Mouse (Mus musculus): ENCODE measurements at regions not wholly inside any gene's neighbourhood (a gene's known extent, or its start where the extent isn't known, plus 50 kb on each side); places are given as distances from the start of the nearest gene placed in this dataset.

DNA sequence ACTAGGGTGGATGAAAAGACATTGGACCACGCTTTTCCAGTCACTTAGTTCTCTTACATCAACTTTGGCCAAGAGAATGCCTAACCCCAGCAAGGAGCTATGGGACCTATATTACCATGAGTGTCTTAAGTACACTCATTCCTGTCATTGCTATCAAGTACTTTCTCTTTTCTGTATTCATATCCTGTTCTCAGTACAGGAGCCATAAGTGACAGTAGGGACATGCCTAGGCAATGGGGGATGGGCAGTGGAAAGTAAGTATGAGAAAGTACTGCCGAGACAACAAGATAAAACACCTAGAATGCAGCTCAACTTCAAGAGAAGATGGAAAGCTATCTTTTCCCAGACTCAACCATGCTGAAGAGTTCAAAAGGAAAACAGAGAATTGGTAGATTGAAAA, 247.6 kb upstream of the Prep start:
- Histone ChIP-seq H3K27me3 (no peaks in the 10 kb centered on the region), H3K9ac (no peak overlapping the region), H3K27ac (replicated peaks) (no peak overlapping the region), H3K36me3 (no peaks in the 10 kb centered on the region), H3K4me2 (replicated peaks) (no peak overlapping the region), H3K4me3 (replicated peaks) (no peak overlapping the region), H3K9me3 (replicated peaks) (no peaks in the 10 kb centered on the region), H3K4me1 (no peaks in the 10 kb centered on the region)
- WGBS, result 90% methylated on average over 2 of the region's 2 CpGs
- ATAC-seq (ENCODE audit: insufficient number of reproducible peaks, low FRiP score, low TSS enrichment, low read depth), result no peak

DNA sequence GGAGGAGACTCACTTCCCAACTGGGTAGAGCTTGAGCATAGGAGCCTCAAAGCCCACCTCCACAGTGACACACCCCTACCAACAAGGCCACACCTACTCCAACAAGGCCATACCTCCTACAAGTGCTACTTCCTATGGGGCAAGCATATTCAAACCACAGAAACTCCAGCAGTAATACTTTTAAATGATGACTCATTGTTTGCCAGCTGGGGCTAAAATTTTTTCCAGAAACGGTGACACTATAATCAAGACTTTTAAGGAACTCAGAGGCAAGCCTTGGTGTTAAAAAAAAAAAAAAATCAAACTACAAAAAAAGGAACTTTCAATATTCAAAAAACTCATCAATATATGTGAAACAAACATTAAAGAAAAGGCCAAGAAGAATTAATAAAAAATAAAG, 248.4 kb upstream of the Prep start:
- Histone ChIP-seq H3K9ac (no peak overlapping the region), H3K36me3 (no peaks in the 10 kb centered on the region), H3K9me3 (replicated peaks) (no peaks in the 10 kb centered on the region), H3K4me3 (replicated peaks) (no peak overlapping the region), H3K27ac (replicated peaks) (no peak overlapping the region), H3K27me3 (no peaks in the 10 kb centered on the region), H3K4me2 (replicated peaks) (no peak overlapping the region), H3K4me1 (no peaks in the 10 kb centered on the region)
- ATAC-seq (ENCODE audit: insufficient number of reproducible peaks, low FRiP score, low TSS enrichment, low read depth), result no peak
- 78% methylated on average over 1 of the region's 1 CpGs for WGBS

DNA sequence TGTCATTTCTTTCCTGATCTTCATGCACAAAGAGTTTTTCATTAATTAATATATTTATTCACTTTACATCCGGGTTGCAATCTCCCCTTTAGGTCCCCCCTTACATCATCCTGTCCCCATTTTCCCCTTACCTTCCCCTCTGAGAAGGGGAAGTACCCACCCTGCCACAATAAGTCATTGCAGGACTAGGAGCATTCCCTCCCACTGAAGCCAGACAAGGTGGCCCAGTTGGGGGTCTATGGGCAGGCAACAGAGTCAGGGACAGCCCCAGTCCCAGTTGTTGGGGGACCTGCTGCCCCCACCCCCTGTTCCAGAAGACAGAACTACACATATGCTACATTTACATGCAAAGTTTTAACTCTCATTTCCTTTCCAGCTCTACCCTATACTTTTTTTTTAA, 267.9 kb upstream of the Prdm1 start:
- H3K9me3 ChIP-seq (replicated peaks), result 0 out of 2 replicates have a peak, but pooled peaks cover 4% of the 10 kb centered on the region
- 69% methylated on average over 1 of the region's 1 CpGs for WGBS
- no peak overlapping the region for H3K9ac ChIP-seq
- no peaks in the 10 kb centered on the region for H3K4me1 ChIP-seq
- no peak overlapping the region for H3K27ac ChIP-seq (replicated peaks)
- H3K4me2 ChIP-seq (replicated peaks), result no peak overlapping the region
- H3K4me3 ChIP-seq (replicated peaks), result no peak overlapping the region
- H3K27me3 ChIP-seq, result no peaks in the 10 kb centered on the region
- no peak for ATAC-seq (ENCODE audit: insufficient number of reproducible peaks, low FRiP score, low TSS enrichment, low read depth)
- H3K36me3 ChIP-seq, result no peaks in the 10 kb centered on the region

DNA sequence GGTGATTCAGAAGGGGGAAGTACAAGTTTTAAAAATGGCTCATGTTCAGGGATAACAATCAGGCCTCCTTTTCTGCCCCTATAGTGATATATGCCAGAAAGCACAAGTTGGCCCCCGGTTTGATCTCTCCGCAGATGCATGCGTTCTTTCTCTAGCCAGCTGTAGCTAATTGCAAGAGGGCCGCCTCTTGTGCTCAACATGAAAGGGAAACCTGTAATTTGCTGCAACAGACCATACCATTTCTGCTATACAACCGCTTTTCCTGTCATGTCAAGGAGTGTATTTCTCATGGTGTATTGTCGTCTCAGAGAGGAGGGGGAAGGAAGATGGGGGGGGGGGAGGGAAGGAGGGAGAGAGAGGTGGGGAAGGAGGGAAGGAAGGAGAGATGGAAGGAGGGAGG, 257.1 kb upstream of the Prdm1 start:
- H3K36me3 ChIP-seq, result no peaks in the 10 kb centered on the region
- H3K4me1 ChIP-seq, result no peaks in the 10 kb centered on the region
- H3K4me2 ChIP-seq (replicated peaks), result no peak overlapping the region
- ATAC-seq (ENCODE audit: insufficient number of reproducible peaks, low FRiP score, low TSS enrichment, low read depth), result no peak
- no peak overlapping the region for H3K27ac ChIP-seq (replicated peaks)
- WGBS, result 19% methylated on average over 6 of the region's 6 CpGs
- no peak overlapping the region for H3K9ac ChIP-seq
- no peaks in the 10 kb centered on the region for H3K27me3 ChIP-seq
- no peak overlapping the region for H3K4me3 ChIP-seq (replicated peaks)
- no peaks in the 10 kb centered on the region for H3K9me3 ChIP-seq (replicated peaks)

DNA sequence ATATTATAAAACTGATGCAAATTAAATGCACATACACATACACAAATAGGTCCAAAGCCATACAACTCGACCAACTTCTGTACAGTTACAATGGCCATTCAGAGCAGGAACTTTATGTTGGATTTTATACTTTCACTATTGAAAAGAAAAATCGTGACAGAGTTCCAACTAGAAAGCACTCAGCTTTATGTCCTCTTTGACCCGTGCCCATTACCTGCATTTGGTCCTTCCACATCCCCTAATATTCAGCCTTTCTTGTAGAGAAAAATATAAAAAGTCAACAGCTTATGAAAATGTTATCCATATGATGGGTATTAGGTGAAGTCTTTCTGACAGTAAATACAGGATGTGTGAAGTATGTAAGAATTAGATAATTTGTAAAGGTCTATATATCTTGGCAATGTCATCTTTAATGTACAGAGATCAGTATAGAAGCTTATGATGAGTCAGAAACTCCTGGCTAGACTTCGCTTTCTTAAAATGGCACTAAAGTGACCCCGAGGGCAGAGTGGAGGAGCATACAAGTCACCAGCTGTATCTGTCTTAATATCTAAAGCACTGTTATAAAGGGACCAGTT, 252.2 kb upstream of the Prdm1 start:
- H3K4me2 ChIP-seq (replicated peaks), result no peak overlapping the region
- H3K27me3 ChIP-seq, result no peaks in the 10 kb centered on the region
- no peak for ATAC-seq (ENCODE audit: insufficient number of reproducible peaks, low FRiP score, low TSS enrichment, low read depth)
- no peaks in the 10 kb centered on the region for H3K36me3 ChIP-seq
- no peaks in the 10 kb centered on the region for H3K9me3 ChIP-seq (replicated peaks)
- no peak overlapping the region for H3K27ac ChIP-seq (replicated peaks)
- H3K9ac ChIP-seq, result no peak overlapping the region
- 76% methylated on average over 5 of the region's 5 CpGs for WGBS
- H3K4me1 ChIP-seq, result no peaks in the 10 kb centered on the region
- H3K4me3 ChIP-seq (replicated peaks), result no peak overlapping the region

DNA sequence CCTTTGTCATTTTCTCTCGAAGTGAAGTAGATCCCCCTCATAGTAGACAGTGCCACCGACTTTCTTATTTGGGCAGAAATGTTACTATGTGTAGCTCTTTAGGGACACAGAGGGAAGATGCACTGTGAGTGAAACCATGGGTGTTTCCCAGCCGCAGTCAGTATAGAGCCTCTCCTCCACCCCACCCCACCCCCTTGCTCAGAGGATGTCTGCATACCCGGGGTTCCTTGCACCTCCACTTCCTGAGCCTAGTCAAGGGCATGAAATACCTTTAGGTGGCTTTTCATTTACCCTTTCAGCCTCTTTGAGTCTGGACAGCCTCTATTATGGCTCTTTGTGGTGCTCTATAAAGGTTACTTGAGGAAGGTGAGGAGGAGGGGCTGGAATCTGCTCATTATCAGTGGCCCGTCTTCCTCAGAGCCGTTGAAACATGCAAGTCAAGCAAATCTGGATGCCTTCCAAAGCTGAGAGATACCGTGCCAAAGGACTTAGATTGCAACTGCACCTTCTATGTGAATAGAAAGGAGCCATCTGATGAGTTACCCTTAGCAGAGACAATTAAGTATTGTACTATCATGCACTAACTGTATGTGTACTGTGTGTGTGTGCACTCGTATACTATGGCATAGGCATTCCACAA, 251.4 kb upstream of the Prdm1 start:
- Histone ChIP-seq H3K27me3 (no peaks in the 10 kb centered on the region), H3K9me3 (replicated peaks) (no peaks in the 10 kb centered on the region), H3K9ac (no peak overlapping the region), H3K4me3 (replicated peaks) (no peak overlapping the region), H3K4me2 (replicated peaks) (no peak overlapping the region), H3K36me3 (no peaks in the 10 kb centered on the region), H3K27ac (replicated peaks) (no peak overlapping the region), H3K4me1 (no peaks in the 10 kb centered on the region)
- 71% methylated on average over 8 of the region's 8 CpGs for WGBS
- ATAC-seq (ENCODE audit: insufficient number of reproducible peaks, low FRiP score, low TSS enrichment, low read depth), result no peak

DNA sequence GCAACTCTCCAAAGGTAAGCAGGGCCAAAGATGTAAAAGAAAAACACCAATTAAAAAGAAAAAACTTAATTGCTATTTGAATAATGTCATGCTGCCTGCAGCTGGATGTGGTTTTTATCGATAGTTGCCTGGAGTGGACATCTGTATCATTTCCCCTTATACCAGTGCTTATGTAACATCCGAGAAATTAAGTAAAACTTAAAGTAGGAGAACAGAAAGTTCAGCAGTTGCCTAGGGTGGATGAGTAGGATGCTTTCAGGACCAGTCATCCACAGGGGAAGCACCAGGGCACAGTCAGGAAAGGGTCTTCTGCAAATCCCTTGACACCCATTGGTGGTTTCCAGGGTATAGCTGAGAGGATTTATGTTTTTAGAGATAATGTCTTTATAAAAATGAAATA, 248.9 kb upstream of the Prdm1 start:
- H3K9ac ChIP-seq, result no peak overlapping the region
- H3K4me2 ChIP-seq (replicated peaks), result no peak overlapping the region
- H3K4me1 ChIP-seq, result no peaks in the 10 kb centered on the region
- no peak for ATAC-seq (ENCODE audit: insufficient number of reproducible peaks, low FRiP score, low TSS enrichment, low read depth)
- WGBS, result 84% methylated on average over 2 of the region's 2 CpGs
- H3K27me3 ChIP-seq, result no peaks in the 10 kb centered on the region
- H3K27ac ChIP-seq (replicated peaks), result no peak overlapping the region
- H3K4me3 ChIP-seq (replicated peaks), result no peak overlapping the region
- H3K9me3 ChIP-seq (replicated peaks), result no peaks in the 10 kb centered on the region
- no peaks in the 10 kb centered on the region for H3K36me3 ChIP-seq

DNA sequence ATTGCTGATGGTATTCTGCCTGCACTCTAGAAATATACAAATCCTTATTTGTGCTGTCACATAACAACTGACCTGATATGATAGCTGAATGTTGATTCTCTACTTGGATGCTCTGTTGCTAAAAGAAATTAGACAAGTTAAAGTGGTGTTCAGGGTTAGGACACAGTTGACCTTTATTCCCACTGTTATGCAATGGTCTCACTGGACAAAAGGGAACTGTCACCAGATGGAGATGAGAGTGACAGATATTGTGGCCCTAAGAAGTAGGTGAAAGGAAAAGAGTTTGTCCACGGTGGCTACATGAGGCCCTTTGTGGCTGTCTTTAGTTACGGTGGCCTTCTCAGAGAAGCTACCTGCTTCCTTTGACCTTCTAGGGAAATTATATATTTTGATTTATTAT, 247.9 kb upstream of the Prdm1 start:
- WGBS, result 75% methylated on average over 2 of the region's 2 CpGs
- no peaks in the 10 kb centered on the region for H3K9me3 ChIP-seq (replicated peaks)
- ATAC-seq (ENCODE audit: insufficient number of reproducible peaks, low FRiP score, low TSS enrichment, low read depth), result no peak
- H3K9ac ChIP-seq, result no peak overlapping the region
- H3K4me3 ChIP-seq (replicated peaks), result no peak overlapping the region
- no peak overlapping the region for H3K4me2 ChIP-seq (replicated peaks)
- no peak overlapping the region for H3K27ac ChIP-seq (replicated peaks)
- no peaks in the 10 kb centered on the region for H3K36me3 ChIP-seq
- no peaks in the 10 kb centered on the region for H3K4me1 ChIP-seq
- H3K27me3 ChIP-seq, result no peaks in the 10 kb centered on the region

DNA sequence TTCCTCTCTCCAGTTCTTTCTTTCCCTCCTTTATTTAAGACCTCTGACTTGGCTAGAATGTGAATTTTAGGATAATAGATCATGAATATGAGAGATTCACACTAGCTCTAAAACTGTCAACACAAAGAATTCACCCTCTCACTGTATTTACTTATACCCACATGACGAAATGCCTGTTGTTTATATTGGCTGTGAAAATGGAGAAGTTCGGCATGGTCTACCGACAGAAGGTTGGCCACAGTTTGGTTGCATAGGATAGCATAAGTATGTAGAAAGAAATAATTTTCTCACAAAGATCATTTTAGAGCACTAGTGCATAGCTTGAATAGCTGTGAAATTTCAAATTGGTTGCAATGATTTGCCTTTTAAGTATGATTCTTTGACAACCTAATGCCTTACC, 237.2 kb upstream of the Prdm1 start:
- no peaks in the 10 kb centered on the region for H3K9me3 ChIP-seq (replicated peaks)
- no peak overlapping the region for H3K9ac ChIP-seq
- no peak for ATAC-seq (ENCODE audit: insufficient number of reproducible peaks, low FRiP score, low TSS enrichment, low read depth)
- no peak overlapping the region for H3K27ac ChIP-seq (replicated peaks)
- H3K27me3 ChIP-seq, result no peaks in the 10 kb centered on the region
- no peak overlapping the region for H3K4me2 ChIP-seq (replicated peaks)
- H3K4me1 ChIP-seq, result no peaks in the 10 kb centered on the region
- no peak overlapping the region for H3K4me3 ChIP-seq (replicated peaks)
- H3K36me3 ChIP-seq, result no peaks in the 10 kb centered on the region
- 73% methylated on average over 3 of the region's 3 CpGs for WGBS

DNA sequence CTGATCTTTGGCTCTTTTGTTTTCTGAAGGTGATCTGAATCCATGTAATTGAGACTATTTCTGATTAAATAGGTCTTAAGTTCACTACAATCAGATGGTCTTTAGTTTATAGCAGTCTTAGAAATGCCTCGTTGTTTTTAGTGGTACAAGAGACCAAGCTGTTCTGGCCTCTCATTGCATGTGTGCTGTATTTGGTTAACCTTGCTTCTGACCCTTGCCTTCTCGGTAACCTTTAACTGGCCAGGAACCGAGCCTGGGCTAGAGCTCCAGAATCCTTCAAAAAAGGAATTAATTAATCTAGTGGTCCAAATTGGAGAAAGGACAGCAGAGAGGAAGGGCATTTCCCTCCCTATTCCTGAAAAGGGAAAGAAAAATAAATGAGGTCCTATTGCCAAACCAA, 234.8 kb upstream of the Prdm1 start:
- ATAC-seq (ENCODE audit: insufficient number of reproducible peaks, low FRiP score, low TSS enrichment, low read depth), result no peak
- H3K36me3 ChIP-seq, result no peaks in the 10 kb centered on the region
- WGBS, result 27% methylated on average over 3 of the region's 3 CpGs

DNA sequence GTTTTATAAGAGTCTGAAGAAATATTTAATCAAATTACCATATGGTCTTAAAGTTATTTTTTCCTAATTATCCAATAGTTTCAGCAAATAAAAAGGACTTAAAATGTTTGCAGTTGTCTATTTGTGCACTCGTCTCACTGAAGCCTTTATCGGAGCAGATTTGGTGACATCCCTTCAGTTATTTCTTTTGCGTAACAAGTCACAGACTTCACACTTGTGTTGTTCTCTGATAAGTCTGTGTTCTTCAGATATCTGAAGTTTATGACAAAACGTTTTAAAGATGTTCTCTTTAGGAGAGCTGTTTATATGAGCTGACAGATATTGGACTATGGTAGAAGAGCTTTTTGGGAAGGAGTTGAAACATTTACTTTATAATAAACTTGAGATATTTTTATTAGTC, 233.8 kb upstream of the Prdm1 start:
- no peaks in the 10 kb centered on the region for H3K4me1 ChIP-seq
- no peaks in the 10 kb centered on the region for H3K27me3 ChIP-seq
- H3K4me3 ChIP-seq (replicated peaks), result no peak overlapping the region
- no peak overlapping the region for H3K9ac ChIP-seq
- WGBS, result 72% methylated on average over 4 of the region's 4 CpGs
- no peak for ATAC-seq (ENCODE audit: insufficient number of reproducible peaks, low FRiP score, low TSS enrichment, low read depth)
- H3K36me3 ChIP-seq, result no peaks in the 10 kb centered on the region
- no peak overlapping the region for H3K27ac ChIP-seq (replicated peaks)
- no peak overlapping the region for H3K4me2 ChIP-seq (replicated peaks)
- H3K9me3 ChIP-seq (replicated peaks), result no peaks in the 10 kb centered on the region

More for the DNA sequence above, 234.8 kb upstream of the Prdm1 start:
- Histone ChIP-seq H3K4me3 (replicated peaks) (no peak overlapping the region), H3K9me3 (replicated peaks) (no peaks in the 10 kb centered on the region), H3K4me2 (replicated peaks) (no peak overlapping the region), H3K4me1 (no peaks in the 10 kb centered on the region), H3K27me3 (no peaks in the 10 kb centered on the region), H3K27ac (replicated peaks) (no peak overlapping the region), H3K9ac (no peak overlapping the region)

DNA sequence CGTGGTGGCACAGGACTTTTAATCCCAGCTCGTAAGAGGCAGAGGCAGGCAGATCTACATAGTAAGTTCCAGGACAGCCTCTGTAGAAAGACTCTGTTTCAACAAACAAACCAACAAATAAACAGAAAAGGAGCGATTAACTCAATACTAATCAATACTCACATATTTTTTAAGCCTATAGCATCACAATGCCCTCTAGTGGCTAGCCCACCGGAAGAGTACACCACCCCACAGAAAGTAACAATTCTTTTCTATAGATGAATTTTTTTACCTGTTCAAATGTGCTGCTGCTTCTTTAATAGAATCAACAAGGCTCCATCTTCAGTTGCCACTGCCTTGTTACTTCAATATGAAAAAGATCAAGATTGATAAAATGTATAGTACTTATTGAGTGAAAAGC, 233.0 kb upstream of the Prdm1 start:
- no peaks in the 10 kb centered on the region for H3K36me3 ChIP-seq
- no peak for ATAC-seq (ENCODE audit: insufficient number of reproducible peaks, low FRiP score, low TSS enrichment, low read depth)
- WGBS, result 76% methylated on average over 4 of the region's 4 CpGs
- H3K9me3 ChIP-seq (replicated peaks), result no peaks in the 10 kb centered on the region
- no peak overlapping the region for H3K27ac ChIP-seq (replicated peaks)
- H3K4me2 ChIP-seq (replicated peaks), result no peak overlapping the region
- no peaks in the 10 kb centered on the region for H3K4me1 ChIP-seq
- H3K27me3 ChIP-seq, result no peaks in the 10 kb centered on the region
- H3K9ac ChIP-seq, result no peak overlapping the region
- no peak overlapping the region for H3K4me3 ChIP-seq (replicated peaks)

All from embryonic facial prominence, embryonic 15.5 days (tissue).